Mouse (Mus musculus) MEL (cell line): ENCODE data around the gene Fdx1. TPM values are rescaled to one million over a fixed set of nuclear protein-coding genes. Genes with fewer than 3 reads are reported as not detected.
A peak's percentile ranks its signal among the peaks of the same experiment; 100 is the strongest.

Source experiments
- DNase-seq: peaks from one replicate; pipeline ENCODE4 v3.0.0; 2011; ENCODE audit warnings: low read depth, low spot score
- H3K27ac ChIP-seq: 2 replicates; pipeline ENCODE4 v1.5.1; 2012; ENCODE audit warnings: low read depth, mild to moderate bottlenecking, control low read depth, low read length, moderate library complexity; ENCODE audit not compliant: control insufficient read depth
- H3K27me3 ChIP-seq, 2 experiments: fragments of 150-350 bp in 1 of 2; sonication (generic) in 1 of 2; 2 replicates each; pipeline ENCODE4 v1.6.1; 2012; ENCODE audit warnings: low read length in 2 of 2, mild to moderate bottlenecking in 2 of 2, improper control_type of control experiment in 1 of 2, moderate library complexity in 1 of 2; ENCODE audit not compliant: insufficient read depth in 2 of 2, control insufficient read depth in 1 of 2
- H3K36me3 ChIP-seq, 2 experiments: 2 replicates each; pipeline ENCODE4 v1.6.1; 2012 to 2014; ENCODE audit warnings: low read length in 2 of 2, improper control_type of control experiment in 1 of 2, inconsistent platforms in 1 of 2, mild to moderate bottlenecking in 1 of 2; ENCODE audit not compliant: insufficient read depth in 2 of 2, control insufficient read depth in 1 of 2
- H3K4me1 ChIP-seq, 2 experiments: fragments of 150-350 bp in 1 of 2; sonication (generic) in 1 of 2; 2 replicates each; pipeline ENCODE4 v1.6.1; 2012; ENCODE audit warnings: low read length in 2 of 2, improper control_type of control experiment in 1 of 2, mild to moderate bottlenecking in 1 of 2; ENCODE audit not compliant: insufficient read depth in 2 of 2, control insufficient read depth in 1 of 2
- H3K4me3 ChIP-seq, 2 experiments: fragments of 150-350 bp in 1 of 2; sonication (generic) in 1 of 2; 2 replicates each; pipeline ENCODE4 v1.5.1; 2012; ENCODE audit warnings: low read depth in 2 of 2, low read length in 2 of 2, mild to moderate bottlenecking in 2 of 2, moderate library complexity in 2 of 2, control low read depth in 1 of 2, improper control_type of control experiment in 1 of 2; ENCODE audit not compliant: control insufficient read depth in 1 of 2, insufficient read depth in 1 of 2
- H3K79me2 ChIP-seq: 2 replicates; pipeline ENCODE4 v1.6.1; 2012; ENCODE audit warnings: mild to moderate bottlenecking, low read length, moderate library complexity; ENCODE audit not compliant: control insufficient read depth, poor library complexity, insufficient read depth
- H3K9ac ChIP-seq: 2 replicates; pipeline ENCODE4 v1.6.1; 2012; ENCODE audit warnings: low read depth, mild to moderate bottlenecking, control low read depth, low read length, moderate library complexity; ENCODE audit not compliant: control insufficient read depth, poor library complexity, severe bottlenecking
- H3K9me3 ChIP-seq: fragments of 150-350 bp; sonication (generic); replicated peaks from 2 replicates; pipeline ENCODE4 v1.6.1; 2012; ENCODE audit warnings: mild to moderate bottlenecking, low read length, improper control_type of control experiment, moderate library complexity; ENCODE audit not compliant: insufficient read depth
- BHLHE40 ChIP-seq: IDR thresholded peaks from 2 replicates; pipeline ENCODE4 v1.6.1; 2012; ENCODE audit warnings: low read depth, mild to moderate bottlenecking, inconsistent platforms, low read length, improper control_type of control experiment, borderline replicate concordance
- CTCF ChIP-seq, 3 experiments: IDR thresholded peaks in 2 of 3; conservative IDR thresholded peaks in 1 of 3; 2 replicates each; pipeline ENCODE4 v1.5.1; 2011 to 2012; ENCODE audit warnings: low read length in 3 of 3, low read depth in 2 of 3, mild to moderate bottlenecking in 2 of 3, improper control_type of control experiment in 1 of 3, inconsistent platforms in 1 of 3, mixed read lengths in 1 of 3, moderate library complexity in 1 of 3; ENCODE audit not compliant: control insufficient read depth in 1 of 3, insufficient read depth in 1 of 3, poor library complexity in 1 of 3, severe bottlenecking in 1 of 3
- E2F4 ChIP-seq: IDR thresholded peaks from 2 replicates; pipeline ENCODE4 v1.6.1; 2011; ENCODE audit warnings: low read depth, low read length, improper control_type of control experiment, borderline replicate concordance
- GATA1 ChIP-seq: IDR thresholded peaks from 2 replicates; pipeline ENCODE4 v1.6.1; 2011; ENCODE audit warnings: low read depth, low read length, improper control_type of control experiment
- HCFC1 ChIP-seq: IDR thresholded peaks from 2 replicates; pipeline ENCODE4 v1.6.1; 2012; ENCODE audit warnings: low read depth, mild to moderate bottlenecking, inconsistent platforms, low read length, improper control_type of control experiment, moderate library complexity
- JUND ChIP-seq: IDR thresholded peaks from 2 replicates; pipeline ENCODE4 v1.6.1; 2011; ENCODE audit warnings: low read depth, mild to moderate bottlenecking, improper control_type of control experiment, low read length
- MAFK ChIP-seq: IDR thresholded peaks from 2 replicates; pipeline ENCODE4 v1.6.1; 2011; ENCODE audit warnings: low read depth, mild to moderate bottlenecking, low read length, improper control_type of control experiment, borderline replicate concordance
- MAX ChIP-seq: IDR thresholded peaks from 2 replicates; pipeline ENCODE4 v1.6.1; 2011; ENCODE audit warnings: low read length, improper control_type of control experiment
- MYC ChIP-seq: IDR thresholded peaks from 2 replicates; pipeline ENCODE4 v1.6.1; 2011; ENCODE audit warnings: low read depth, mild to moderate bottlenecking, low read length, improper control_type of control experiment, moderate library complexity
- NELFE ChIP-seq: IDR thresholded peaks from 2 replicates; pipeline ENCODE4 v1.6.1; 2011; ENCODE audit warnings: low read depth, low read length, improper control_type of control experiment
- POLR2A ChIP-seq, 2 experiments: IDR thresholded peaks; 2 replicates each; pipeline ENCODE4 v1.6.1; 2011 to 2012; ENCODE audit warnings: low read length in 2 of 2, mild to moderate bottlenecking in 2 of 2, control low read depth in 1 of 2, improper control_type of control experiment in 1 of 2, low read depth in 1 of 2, moderate library complexity in 1 of 2; ENCODE audit not compliant: control insufficient read depth in 1 of 2, insufficient read depth in 1 of 2, poor library complexity in 1 of 2
- RAD21 ChIP-seq: IDR thresholded peaks from 2 replicates; pipeline ENCODE4 v1.6.1; 2011; ENCODE audit warnings: mild to moderate bottlenecking, low read depth, low read length, improper control_type of control experiment
- RCOR1 ChIP-seq: IDR thresholded peaks from 2 replicates; pipeline ENCODE4 v1.6.1; 2012; ENCODE audit warnings: low read depth, mild to moderate bottlenecking, inconsistent platforms, low read length, improper control_type of control experiment
- SMC3 ChIP-seq: IDR thresholded peaks from 2 replicates; pipeline ENCODE4 v1.6.1; 2011; ENCODE audit warnings: low read depth, low read length, improper control_type of control experiment
- TAL1 ChIP-seq: IDR thresholded peaks from 2 replicates; pipeline ENCODE4 v1.6.1; 2012; ENCODE audit warnings: mild to moderate bottlenecking, inconsistent platforms, low read length, moderate library complexity, mixed read lengths
- ZMIZ1 ChIP-seq: IDR thresholded peaks from 2 replicates; pipeline ENCODE4 v1.6.1; 2012; ENCODE audit warnings: low read depth, mild to moderate bottlenecking, inconsistent platforms, low read length, improper control_type of control experiment, moderate library complexity
- ZNF384 ChIP-seq: IDR thresholded peaks from 2 replicates; pipeline ENCODE4 v1.6.1; 2012; ENCODE audit warnings: low read depth, mild to moderate bottlenecking, inconsistent platforms, low read length, improper control_type of control experiment
- polyA plus RNA-seq, 2 experiments: library from polyadenylated mRNA; stranded (reverse) in 1 of 2; unstranded in 1 of 2; fragments of >175 nt in 1 of 2; fragments of >200 nt in 1 of 2; gene quantifications; 2 replicates each; pipeline versions ENCODE4 v1.2.1 to v1.2.4; 2012; ENCODE audit warnings: low replicate concordance in 2 of 2, low read depth in 1 of 2; ENCODE audit not compliant: insufficient read length in 2 of 2, insufficient read depth in 1 of 2, missing spikeins in 1 of 2
- total RNA-seq: library from RNA; depleted of rRNA; stranded (reverse); fragments of 300-350 nt; gene quantifications from 2 replicates; pipeline ENCODE4 v1.2.3, GENCODE M21; 2012

Gene Fdx1
- total and polyA plus RNA-seq, 3 experiments = 39.3 to 40.4 TPM; not detected in 1

- Histone ChIP-seq H3K4me1 (peaks cover 2 to 9% of the 10 kb centered on the region in 2 experiments; a peak in 3 of 4 replicates), H3K27ac (no peak overlapping the region)
- DNase-seq = peak; percentile 47
- TF ChIP-seq ZNF384 = peak; percentile 69
- peak; percentile 57 for TF ChIP-seq RAD21
- TF ChIP-seq SMC3 = peak; percentile 49
- TF ChIP-seq JUND = no peak
- TF ChIP-seq CTCF (IDR thresholded peaks at IDR 0.05 in 2 of 3, conservative IDR thresholded peaks at IDR 0.05 in 1 of 3; ENCODE audit: control insufficient read depth in 1 of 3, insufficient read depth in 1 of 3, low read depth in 2 of 3, low read length in 3 of 3, poor library complexity in 1 of 3, severe bottlenecking in 1 of 3) = peak in 2 of 3 experiments; percentile 6 to 60; a peak in 3 of 6 replicates
- TF ChIP-seq, all 39 proteins: peak for 4
- no peaks in the 10 kb centered on the region for H3K27me3 ChIP-seq
- no peaks in the 10 kb centered on the region; the same call in 1 of the 2 replicates for H3K79me2 ChIP-seq
- peaks cover 9 to 14% of the 10 kb centered on the region in 2 experiments for H3K36me3 ChIP-seq
- H3K4me3 ChIP-seq = no peak overlapping the region
- H3K9ac ChIP-seq = no peak overlapping the region
- H3K9me3 ChIP-seq = no peaks in the 10 kb centered on the region
Measured at GRCm38 (mm10) chr9:51951337-51951736, 12.0 kb downstream of the Fdx1 start.

GRCm38 (mm10) chr9:51950667-51951066, 12.7 kb downstream of the Fdx1 start:
- Histone ChIP-seq H3K36me3 (peaks cover 9 to 10% of the 10 kb centered on the region in 2 experiments), H3K9ac (no peak overlapping the region), H3K4me3 (no peak overlapping the region), H3K27me3 (no peaks in the 10 kb centered on the region), H3K27ac (no peak overlapping the region), H3K9me3 (no peaks in the 10 kb centered on the region), H3K4me1 (peaks cover 2 to 9% of the 10 kb centered on the region in 2 experiments; a peak in 3 of 4 replicates), H3K79me2 (no peaks in the 10 kb centered on the region; the same call in 1 of the 2 replicates)
- TF ChIP-seq TAL1 = no peak
- no peak for TF ChIP-seq CTCF (IDR thresholded peaks at IDR 0.05 in 2 of 3, conservative IDR thresholded peaks at IDR 0.05 in 1 of 3; ENCODE audit: control insufficient read depth in 1 of 3, insufficient read depth in 1 of 3, low read depth in 2 of 3, low read length in 3 of 3, poor library complexity in 1 of 3, severe bottlenecking in 1 of 3)
- no peak for TF ChIP-seq MAX
- no peak for DNase-seq

GRCm38 (mm10) chr9:51950225-51950624, 13.1 kb downstream of the Fdx1 start:
- Histone ChIP-seq H3K27ac (no peak overlapping the region), H3K27me3 (no peaks in the 10 kb centered on the region), H3K9ac (no peak overlapping the region), H3K4me3 (no peak overlapping the region), H3K4me1 (peaks cover 2 to 9% of the 10 kb centered on the region in 2 experiments; a peak in 3 of 4 replicates), H3K9me3 (no peaks in the 10 kb centered on the region), H3K36me3 (peaks cover 8 to 9% of the 10 kb centered on the region in 2 experiments), H3K79me2 (no peaks in the 10 kb centered on the region; the same call in 1 of the 2 replicates)
- TF ChIP-seq E2F4 = no peak
- TF ChIP-seq POLR2A (IDR thresholded peaks at IDR 0.05; ENCODE audit: control insufficient read depth in 1 of 2, insufficient read depth in 1 of 2, low read depth in 1 of 2, low read length in 2 of 2, poor library complexity in 1 of 2) = no peak
- TF ChIP-seq MAFK = no peak
- TF ChIP-seq SMC3 = no peak
- no peak for TF ChIP-seq JUND
- TF ChIP-seq TAL1 = no peak
- no peak for TF ChIP-seq MYC
- TF ChIP-seq CTCF (IDR thresholded peaks at IDR 0.05 in 2 of 3, conservative IDR thresholded peaks at IDR 0.05 in 1 of 3; ENCODE audit: control insufficient read depth in 1 of 3, insufficient read depth in 1 of 3, low read depth in 2 of 3, low read length in 3 of 3, poor library complexity in 1 of 3, severe bottlenecking in 1 of 3) = no peak
- TF ChIP-seq BHLHE40 = no peak
- no peak for TF ChIP-seq ZMIZ1
- TF ChIP-seq NELFE = no peak
- no peak for TF ChIP-seq HCFC1
- TF ChIP-seq RCOR1 = no peak
- TF ChIP-seq GATA1 = no peak
- DNase-seq = no peak
